Mouse (Mus musculus) ES-E14 (cell line): ENCODE measurements around the gene Aanat.

ENCODE experiments used
- CHD2 ChIP-seq: IDR thresholded peaks from 2 replicates; pipeline ENCODE4 v1.6.1; 2014; ENCODE audit warnings: mild to moderate bottlenecking, low read depth, low read length, inconsistent platforms
- HCFC1 ChIP-seq: IDR thresholded peaks from 2 replicates; pipeline ENCODE4 v1.6.1; 2012; ENCODE audit warnings: low read length, inconsistent platforms, borderline replicate concordance; ENCODE audit not compliant: insufficient read depth
- MAFK ChIP-seq: IDR thresholded peaks from 2 replicates; pipeline ENCODE4 v1.6.1; 2014; ENCODE audit warnings: mild to moderate bottlenecking, low read depth, low read length, inconsistent platforms; ENCODE audit not compliant: insufficient read depth
- ZC3H11A ChIP-seq: IDR thresholded peaks from 2 replicates; pipeline ENCODE4 v1.6.1; 2012; ENCODE audit warnings: low read depth, mild to moderate bottlenecking, inconsistent platforms, low read length, borderline replicate concordance
- ZNF384 ChIP-seq: IDR thresholded peaks from 2 replicates; pipeline ENCODE4 v1.6.1; 2012; ENCODE audit warnings: low read depth, low read length, inconsistent platforms

- no peak for TF ChIP-seq ZNF384
- TF ChIP-seq MAFK, result no peak
- no peak for TF ChIP-seq ZC3H11A
- TF ChIP-seq CHD2, result no peak
- no peak for TF ChIP-seq HCFC1
These were observed 2.8 kb downstream of the Aanat start for GRCm38 (mm10) chr11:116589020-116589531.
